Mouse (Mus musculus) midbrain, embryonic 12.5 days (tissue): ENCODE results near the gene Asrgl1. TPM values are rescaled to one million over a fixed set of nuclear protein-coding genes. Genes with fewer than 3 reads are reported as not detected.

ENCODE experiments used
- ATAC-seq: fragments of 200-750 bp; cut with Nextera tagmentation; 2 replicates; pipeline ENCODE4 v1.8.0; 2017; ENCODE audit warnings: low read depth, moderate TSS enrichment, moderate library complexity; ENCODE audit not compliant: low FRiP score
- H3K27ac ChIP-seq: fragments of 300-500 bp; sonication (generic); replicated peaks from 2 replicates; pipeline ENCODE4 v1.5.1; 2016; ENCODE audit warnings: mild to moderate bottlenecking
- H3K27me3 ChIP-seq: fragments of 300-500 bp; sonication (generic); 2 replicates; pipeline ENCODE4 v1.6.1; 2016; ENCODE audit warnings: mild to moderate bottlenecking
- H3K36me3 ChIP-seq: fragments of 300-500 bp; sonication (generic); 2 replicates; pipeline ENCODE4 v1.6.1; 2016
- H3K4me1 ChIP-seq: fragments of 300-500 bp; sonication (generic); 2 replicates; pipeline ENCODE4 v1.6.1; 2016
- H3K4me2 ChIP-seq: fragments of 300-500 bp; sonication (generic); replicated peaks from 2 replicates; pipeline ENCODE4 v1.6.1; 2016; ENCODE audit warnings: mild to moderate bottlenecking, moderate library complexity
- H3K4me3 ChIP-seq: fragments of 300-500 bp; sonication (generic); 2 replicates; pipeline ENCODE4 v1.5.1; 2016; ENCODE audit warnings: mild to moderate bottlenecking
- H3K9ac ChIP-seq: fragments of 300-500 bp; sonication (generic); replicated peaks from 2 replicates; pipeline ENCODE4 v1.6.1; 2016; ENCODE audit warnings: mild to moderate bottlenecking, moderate library complexity
- H3K9me3 ChIP-seq: fragments of 300-500 bp; sonication (generic); 2 replicates; pipeline ENCODE4 v1.6.1; 2016; ENCODE audit warnings: mild to moderate bottlenecking
- whole genome bisulfite sequencing: fragments of 180-500 bp; shearing (Covaris S2); methylation state at CpG from one replicate; pipeline ENCODE4 v1.1.7; 2016; 5-methylcytosine and 5-hydroxymethylcytosine counted together
- polyA plus RNA-seq: library from polyadenylated mRNA; unstranded; fragments of >200 nt; fragmentation: Nextera tagmentation; extraction: Ambion mirVana; gene quantifications from 2 replicates; pipeline ENCODE4 v1.2.1, GENCODE M21; 2016

The Asrgl1 gene
- polyA plus RNA-seq, 1 experiment from 2014 or later, result 15.0 TPM

DNA sequence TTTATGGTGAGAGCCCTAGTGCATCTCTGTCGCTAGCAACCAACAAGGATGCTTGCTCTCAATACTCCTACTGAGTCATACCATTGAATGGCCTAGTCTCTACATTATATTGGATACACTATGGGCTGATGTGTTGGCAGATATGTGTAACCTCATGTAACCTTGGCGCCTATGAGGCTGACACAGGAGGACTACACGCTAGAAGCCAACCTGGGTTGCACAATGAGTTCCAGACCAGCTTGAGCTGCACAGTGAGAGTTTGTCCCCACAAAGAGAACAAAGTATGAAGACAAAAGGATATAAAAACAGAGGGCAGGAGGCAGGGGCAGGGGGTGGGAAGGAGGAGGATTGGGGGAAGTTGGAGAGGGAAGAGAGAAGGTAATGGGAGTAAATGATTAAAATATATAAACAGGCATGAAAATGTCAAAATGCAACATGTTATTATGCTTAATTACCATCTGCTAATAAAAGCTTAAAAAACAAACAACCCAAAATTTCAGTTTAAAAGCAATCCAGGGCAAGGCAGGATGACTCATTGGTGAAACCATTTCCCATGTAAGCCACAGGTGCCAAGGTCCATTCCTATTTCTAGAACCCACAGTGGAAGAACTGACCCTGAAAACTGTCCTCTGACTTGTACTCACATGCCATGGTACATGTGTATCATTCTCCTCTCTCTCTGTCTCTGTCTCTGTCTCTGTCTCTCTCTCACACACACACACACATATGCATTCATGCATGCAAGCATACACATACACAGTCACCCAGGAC, 15.6 kb downstream of the Asrgl1 start:
- Histone ChIP-seq H3K4me2 (no peak overlapping the region), H3K27ac (no peak overlapping the region), H3K36me3 (0 out of 2 replicates have a peak, but pooled peaks cover 3% of the 10 kb centered on the region), H3K4me3 (no peak overlapping the region), H3K9me3 (no peaks in the 10 kb centered on the region), H3K27me3 (no peaks in the 10 kb centered on the region), H3K9ac (no peak overlapping the region), H3K4me1 (no peaks in the 10 kb centered on the region)
- no peak for ATAC-seq
- WGBS, result 79% methylated on average over 3 of the region's 3 CpGs

DNA sequence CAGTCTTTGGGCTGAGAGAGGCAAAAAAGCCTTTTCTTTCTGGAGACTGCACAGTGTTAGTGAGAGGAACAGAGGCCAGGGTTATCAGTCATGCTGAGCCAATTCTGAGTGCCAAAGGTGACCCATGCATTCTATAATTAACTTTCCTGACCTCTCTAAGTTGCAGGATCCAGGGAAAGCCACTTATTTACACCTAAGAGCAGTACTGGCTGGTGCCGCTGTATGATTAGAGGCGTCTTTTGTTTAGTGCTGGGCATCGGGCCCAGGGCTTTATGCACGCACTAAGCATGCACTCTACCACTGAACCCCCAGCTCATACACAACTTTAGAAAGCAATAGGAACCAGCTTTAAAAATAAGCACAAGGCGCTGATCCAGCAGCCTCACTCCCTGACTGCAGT, 18.2 kb downstream of the Asrgl1 start:
- no peak overlapping the region for H3K4me3 ChIP-seq
- WGBS, result 79% methylated on average over 5 of the region's 5 CpGs
- H3K27ac ChIP-seq, result no peak overlapping the region
- no peak overlapping the region for H3K9ac ChIP-seq
- H3K36me3 ChIP-seq, result 0 out of 2 replicates have a peak, but pooled peaks cover 6% of the 10 kb centered on the region
- H3K27me3 ChIP-seq, result no peaks in the 10 kb centered on the region
- H3K4me1 ChIP-seq, result no peaks in the 10 kb centered on the region
- H3K9me3 ChIP-seq, result no peaks in the 10 kb centered on the region
- no peak for ATAC-seq
- no peak overlapping the region for H3K4me2 ChIP-seq

DNA sequence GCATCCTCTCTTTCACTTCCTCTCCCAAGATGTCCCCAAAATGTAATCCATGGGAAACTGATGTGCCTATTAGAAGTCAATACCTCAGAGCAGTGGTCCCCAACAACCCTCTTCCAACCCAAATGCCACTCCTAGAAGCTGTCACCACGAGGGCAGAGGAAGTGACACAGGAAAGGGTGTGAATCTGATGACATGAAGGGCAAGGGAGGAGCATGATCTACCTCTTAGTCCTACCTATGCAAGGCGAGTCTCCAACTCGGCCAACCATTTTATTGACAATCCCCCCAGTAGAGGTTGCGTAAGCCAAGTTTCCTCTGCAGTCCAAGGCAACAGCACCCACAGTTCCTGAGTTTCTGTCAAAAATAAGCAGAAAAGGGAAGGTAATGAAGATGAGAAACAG, 19.2 kb downstream of the Asrgl1 start:
- 84% methylated on average over 4 of the region's 4 CpGs for WGBS

DNA sequence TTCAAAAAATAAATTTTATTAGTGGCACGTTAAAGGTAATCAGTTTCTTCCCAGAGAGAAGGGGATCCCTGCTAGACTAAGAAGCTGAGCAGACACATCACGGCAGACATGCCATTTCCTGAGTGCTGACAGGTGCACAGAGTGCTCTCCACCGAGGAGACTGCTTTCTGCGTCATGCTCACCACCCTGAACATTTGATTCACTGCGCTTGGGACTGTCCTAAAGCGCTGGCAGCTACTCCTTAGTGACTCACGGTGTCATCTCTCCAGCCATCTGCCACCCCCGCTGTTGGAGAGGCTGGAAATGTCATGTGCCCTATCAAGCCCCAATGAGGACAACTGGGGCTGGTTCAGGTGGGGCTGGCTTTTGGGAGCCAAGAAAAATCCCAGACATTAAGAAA, 23.4 kb downstream of the Asrgl1 start:
- 68% methylated on average over 8 of the region's 8 CpGs for WGBS
- ATAC-seq, result no peak
- Histone ChIP-seq H3K4me3 (no peak overlapping the region), H3K9me3 (no peaks in the 10 kb centered on the region), H3K9ac (no peak overlapping the region), H3K4me1 (no peaks in the 10 kb centered on the region), H3K4me2 (no peak overlapping the region), H3K36me3 (0 out of 2 replicates have a peak, but pooled peaks cover 6% of the 10 kb centered on the region), H3K27ac (no peak overlapping the region), H3K27me3 (no peaks in the 10 kb centered on the region)

More for the DNA sequence above, 19.2 kb downstream of the Asrgl1 start:
- Histone ChIP-seq H3K27ac (no peak overlapping the region), H3K9me3 (no peaks in the 10 kb centered on the region), H3K36me3 (0 out of 2 replicates have a peak, but pooled peaks cover 6% of the 10 kb centered on the region), H3K9ac (no peak overlapping the region), H3K4me1 (no peaks in the 10 kb centered on the region), H3K4me2 (no peak overlapping the region), H3K27me3 (no peaks in the 10 kb centered on the region), H3K4me3 (no peak overlapping the region)
- no peak for ATAC-seq

DNA sequence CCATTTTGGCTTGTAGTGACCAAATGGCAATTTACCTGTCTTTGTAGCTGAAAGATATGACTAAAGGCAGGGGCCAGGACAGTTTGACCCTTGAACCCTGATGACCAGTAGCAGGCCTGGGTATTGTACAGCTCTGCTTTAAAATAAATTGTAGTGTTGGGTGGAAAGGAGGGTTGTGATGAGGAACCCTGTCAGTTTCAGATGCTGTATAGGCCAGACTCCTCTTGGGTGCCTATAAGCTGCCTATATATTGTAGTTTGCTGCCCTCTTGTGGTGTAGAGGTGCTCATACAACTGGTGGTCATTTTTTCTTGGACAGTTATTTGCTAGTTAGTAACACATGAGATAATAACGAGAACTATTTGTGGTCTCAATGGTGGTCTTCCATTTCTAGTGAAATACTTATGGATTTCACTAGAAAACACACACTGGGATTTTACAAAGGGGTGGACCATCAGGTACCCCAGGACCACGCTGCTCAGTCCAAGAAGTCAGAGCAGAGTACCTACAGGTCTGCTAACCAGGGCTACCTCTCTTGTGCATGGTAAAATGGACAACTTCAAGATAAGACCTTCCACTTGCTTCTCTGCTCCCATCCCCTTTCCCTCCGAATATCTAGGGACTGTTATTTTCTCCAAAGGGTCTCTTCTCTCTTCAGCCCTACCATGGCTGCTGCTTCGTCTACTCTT, 25.1 kb downstream of the Asrgl1 start:
- 0 out of 2 replicates have a peak, but pooled peaks cover 3% of the 10 kb centered on the region for H3K36me3 ChIP-seq
- no peak overlapping the region for H3K27ac ChIP-seq
- H3K9me3 ChIP-seq, result no peaks in the 10 kb centered on the region
- peak; percentile 89 for ATAC-seq
- H3K4me2 ChIP-seq, result no peak overlapping the region
- no peak overlapping the region for H3K9ac ChIP-seq
- WGBS, result 54% methylated on average over 4 of the region's 4 CpGs
- no peak overlapping the region for H3K4me3 ChIP-seq
- H3K4me1 ChIP-seq, result no peaks in the 10 kb centered on the region
- H3K27me3 ChIP-seq, result no peaks in the 10 kb centered on the region

DNA sequence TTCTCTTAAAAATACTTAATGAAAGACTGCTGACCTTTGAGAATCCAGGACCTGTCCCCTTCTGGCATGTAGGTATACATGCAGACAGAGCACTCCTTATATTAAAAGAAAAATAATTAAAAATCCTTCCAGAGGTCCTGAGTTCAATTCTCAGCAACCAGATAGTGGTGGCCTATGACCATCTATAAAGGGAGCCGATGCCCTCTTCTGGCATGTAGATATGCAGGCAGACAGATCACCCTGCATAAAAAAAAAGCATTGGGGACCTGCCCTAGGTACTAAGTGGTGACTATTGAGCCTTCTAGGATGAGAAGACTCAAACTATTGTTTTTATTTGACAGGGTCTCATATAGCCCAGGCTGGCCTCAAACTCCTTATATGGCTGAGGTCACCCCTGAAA, 26.9 kb downstream of the Asrgl1 start:
- no peak overlapping the region for H3K4me2 ChIP-seq
- no peaks in the 10 kb centered on the region for H3K4me1 ChIP-seq
- no peak overlapping the region for H3K27ac ChIP-seq
- no peak overlapping the region for H3K4me3 ChIP-seq
- H3K27me3 ChIP-seq, result no peaks in the 10 kb centered on the region
- no peak overlapping the region for H3K9ac ChIP-seq
- H3K36me3 ChIP-seq, result 0 out of 2 replicates have a peak, but pooled peaks cover 3% of the 10 kb centered on the region
- no peak for ATAC-seq
- 93% methylated on average over 1 of the region's 1 CpGs for WGBS
- H3K9me3 ChIP-seq, result no peaks in the 10 kb centered on the region

DNA sequence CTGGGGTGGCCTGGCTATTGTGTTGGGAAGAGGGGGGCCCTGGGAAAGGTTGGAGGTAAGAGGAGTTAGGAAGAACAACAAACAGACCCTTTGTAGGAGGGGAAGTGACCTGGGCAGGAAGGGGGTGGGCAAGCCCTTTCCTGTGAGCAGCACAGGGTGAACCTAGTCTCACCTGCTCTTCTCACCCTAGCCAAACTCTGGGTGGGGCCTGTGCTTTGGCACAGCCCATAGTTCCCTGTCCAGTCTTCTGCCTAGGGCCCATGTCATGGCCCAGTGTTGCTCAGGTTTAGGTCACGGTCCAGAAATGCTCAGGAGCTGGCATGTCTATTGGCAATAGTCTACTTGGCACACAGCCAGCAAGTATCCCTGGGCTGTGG, 28.1 kb downstream of the Asrgl1 start:
- H3K27ac ChIP-seq, result no peak overlapping the region
- WGBS, result 82% methylated on average over 1 of the region's 1 CpGs
- no peak overlapping the region for H3K9ac ChIP-seq
- no peaks in the 10 kb centered on the region for H3K4me1 ChIP-seq
- no peaks in the 10 kb centered on the region for H3K36me3 ChIP-seq
- no peak overlapping the region for H3K4me3 ChIP-seq
- ATAC-seq, result no peak
- H3K4me2 ChIP-seq, result no peak overlapping the region
- no peaks in the 10 kb centered on the region for H3K9me3 ChIP-seq
- H3K27me3 ChIP-seq, result no peaks in the 10 kb centered on the region

DNA sequence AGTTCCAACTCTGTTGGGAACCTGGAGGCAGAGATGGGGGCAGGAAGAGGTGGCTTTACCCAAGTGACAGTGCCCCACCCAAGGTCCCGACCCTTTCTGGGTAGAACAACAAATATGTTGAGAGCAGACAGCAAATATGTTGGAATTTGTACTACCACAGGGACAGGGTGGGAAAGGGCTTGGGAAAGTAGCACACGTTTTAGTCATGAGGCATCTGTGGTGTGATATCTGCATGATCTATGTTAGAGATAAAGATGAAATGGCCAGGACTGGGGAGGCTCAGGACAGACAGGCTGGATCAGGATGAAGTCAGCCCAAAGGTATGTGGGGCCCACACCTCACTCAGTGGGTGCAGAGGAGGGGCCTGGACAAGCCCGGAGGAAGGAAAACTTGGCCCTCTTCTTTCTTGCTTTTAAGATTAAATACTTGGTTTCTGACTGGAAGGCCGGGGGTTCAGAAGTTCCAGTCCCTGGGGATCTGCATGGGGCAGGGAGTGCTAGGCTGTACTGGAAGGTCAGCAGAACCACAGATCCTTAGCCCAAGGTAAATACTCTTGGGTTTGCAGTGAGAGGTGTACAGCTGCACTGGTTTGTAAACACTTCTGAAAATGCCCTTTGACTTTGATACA, 28.6 kb downstream of the Asrgl1 start:
- H3K4me2 ChIP-seq, result no peak overlapping the region
- H3K4me1 ChIP-seq, result no peaks in the 10 kb centered on the region
- H3K9ac ChIP-seq, result no peak overlapping the region
- H3K4me3 ChIP-seq, result no peak overlapping the region
- no peaks in the 10 kb centered on the region for H3K9me3 ChIP-seq
- no peak overlapping the region for H3K27ac ChIP-seq
- WGBS, result 66% methylated on average over 4 of the region's 4 CpGs
- no peaks in the 10 kb centered on the region for H3K36me3 ChIP-seq
- no peak for ATAC-seq
- H3K27me3 ChIP-seq, result no peaks in the 10 kb centered on the region

DNA sequence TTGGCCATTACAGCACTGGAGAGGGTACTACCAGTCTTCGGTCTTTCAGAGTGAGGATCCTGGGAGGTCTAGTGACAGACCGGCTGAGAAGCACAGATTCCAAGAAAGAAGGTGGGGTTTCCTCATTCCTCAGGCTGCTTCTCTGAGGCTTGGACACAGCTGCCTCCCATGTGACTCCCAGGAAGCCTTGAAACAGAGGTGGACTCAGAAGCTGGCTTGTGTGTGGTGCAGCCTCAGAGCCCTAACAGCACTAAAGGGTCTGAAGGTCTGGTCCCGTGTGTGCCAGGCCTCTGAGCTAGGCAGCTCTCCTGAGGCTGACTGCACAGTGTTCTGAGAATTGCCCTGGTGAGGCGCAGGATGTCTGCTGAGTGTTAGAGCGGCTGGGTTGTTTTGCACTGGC, 29.3 kb downstream of the Asrgl1 start:
- ATAC-seq, result no peak
- H3K27me3 ChIP-seq, result no peaks in the 10 kb centered on the region
- H3K4me2 ChIP-seq, result no peak overlapping the region
- H3K27ac ChIP-seq, result no peak overlapping the region
- H3K4me1 ChIP-seq, result no peaks in the 10 kb centered on the region
- H3K9me3 ChIP-seq, result no peaks in the 10 kb centered on the region
- 77% methylated on average over 5 of the region's 5 CpGs for WGBS
- no peaks in the 10 kb centered on the region for H3K36me3 ChIP-seq
- no peak overlapping the region for H3K9ac ChIP-seq
- H3K4me3 ChIP-seq, result no peak overlapping the region

DNA sequence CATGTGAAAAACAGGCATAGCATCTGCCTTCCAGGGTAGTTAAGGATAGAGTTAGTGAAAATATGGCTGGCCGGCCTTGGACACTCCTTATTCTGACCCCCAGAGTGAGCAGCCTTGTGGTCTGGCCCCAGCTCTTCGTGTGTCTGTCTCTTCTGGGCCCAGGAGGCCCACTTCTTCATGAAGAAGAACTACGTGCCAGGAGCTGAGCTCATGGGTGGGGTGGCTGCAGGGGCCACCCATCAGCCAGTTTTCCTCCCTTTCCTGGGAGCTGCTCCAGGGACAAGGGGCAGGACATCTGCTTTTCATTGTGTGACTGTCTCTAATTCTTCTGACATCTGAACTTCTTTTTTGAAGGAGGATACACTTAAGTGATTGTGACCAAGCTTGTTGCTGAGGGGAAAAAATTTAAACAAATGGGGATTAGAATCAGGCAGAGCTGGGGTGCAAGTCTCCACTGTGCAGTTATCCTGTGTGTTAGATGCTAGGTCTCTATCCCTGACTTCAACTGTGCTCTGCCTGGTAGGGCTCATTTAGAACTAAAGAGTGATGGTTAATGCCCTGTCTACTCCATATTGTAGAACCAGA, 30.2 kb downstream of the Asrgl1 start:
- Histone ChIP-seq H3K4me2 (no peak overlapping the region), H3K9ac (no peak overlapping the region), H3K9me3 (no peaks in the 10 kb centered on the region), H3K4me1 (no peaks in the 10 kb centered on the region), H3K4me3 (no peak overlapping the region), H3K27me3 (no peaks in the 10 kb centered on the region; the same call in 1 of the 2 replicates), H3K36me3 (no peaks in the 10 kb centered on the region), H3K27ac (no peak overlapping the region)
- 61% methylated on average over 3 of the region's 3 CpGs for WGBS
- ATAC-seq, result no peak

DNA sequence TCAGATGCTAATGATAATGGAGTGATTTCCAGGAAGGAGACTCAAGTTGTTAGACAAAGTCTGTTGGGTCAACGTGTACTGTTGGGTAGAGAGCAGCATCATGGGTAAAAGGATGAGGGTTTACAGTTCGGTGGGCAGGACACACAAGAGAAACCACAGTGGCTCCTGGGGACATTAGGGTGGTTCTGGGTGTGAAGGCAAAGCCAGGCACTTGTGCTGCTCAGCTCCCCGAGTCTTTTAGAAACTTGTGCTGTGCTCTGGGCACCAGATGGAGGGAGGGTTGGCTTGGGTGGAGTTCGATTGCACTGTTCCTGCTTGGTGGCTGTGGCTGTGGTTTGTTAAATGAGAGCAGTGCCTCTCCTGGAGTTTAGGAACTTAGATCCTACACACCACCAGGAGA, 31.4 kb downstream of the Asrgl1 start:
- Histone ChIP-seq H3K4me2 (no peak overlapping the region), H3K27ac (no peak overlapping the region), H3K4me1 (no peaks in the 10 kb centered on the region), H3K9ac (no peak overlapping the region), H3K27me3 (no peaks in the 10 kb centered on the region; the same call in 1 of the 2 replicates), H3K9me3 (no peaks in the 10 kb centered on the region), H3K4me3 (no peak overlapping the region), H3K36me3 (no peaks in the 10 kb centered on the region)
- ATAC-seq, result no peak
- 86% methylated on average over 4 of the region's 4 CpGs for WGBS

DNA sequence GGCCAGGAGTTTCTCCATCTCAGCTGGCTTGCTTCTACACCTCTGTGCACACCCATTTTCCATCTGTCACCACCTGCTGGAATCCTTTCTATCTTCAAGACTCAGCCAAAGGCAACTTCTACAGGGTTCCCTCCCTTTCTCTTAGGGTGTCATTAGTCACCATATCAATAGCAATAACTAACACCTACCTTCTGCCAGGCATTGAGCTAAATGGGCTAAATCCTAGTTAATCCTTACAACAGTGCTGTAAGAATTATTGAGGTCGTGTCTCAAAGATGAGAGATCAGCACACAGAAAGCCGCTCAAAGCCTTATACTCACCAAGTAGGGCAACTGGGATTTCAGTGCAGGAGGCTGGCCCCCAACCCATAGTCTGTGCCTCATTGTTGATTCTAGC, 34.4 kb downstream of the Asrgl1 start:
- Histone ChIP-seq H3K4me1 (no peaks in the 10 kb centered on the region), H3K9me3 (no peaks in the 10 kb centered on the region), H3K9ac (no peak overlapping the region), H3K36me3 (no peaks in the 10 kb centered on the region), H3K4me2 (no peak overlapping the region), H3K4me3 (no peak overlapping the region), H3K27ac (no peak overlapping the region), H3K27me3 (no peaks in the 10 kb centered on the region; the same call in 1 of the 2 replicates)
- no peak for ATAC-seq
- 70% methylated on average over 2 of the region's 2 CpGs for WGBS
